Mouse (Mus musculus): ENCODE measurements at regions not wholly inside any gene's neighbourhood (a gene's known extent, or its start where the extent isn't known, plus 50 kb on each side); places are given as distances from the start of the nearest gene placed in this dataset.

GRCm38 (mm10) chr1:98280263-98281052, 140.5 kb upstream of the Slco6d1 start:
- TF ChIP-seq POLR2A (IDR thresholded peaks at IDR 0.05; ENCODE audit: borderline replicate concordance, extremely low read depth, insufficient read depth, insufficient read length) = no peak
- 62% methylated on average over 9 of the region's 9 CpGs for WGBS
- Histone ChIP-seq H3K27me3 (ENCODE audit: control insufficient read depth, insufficient read depth, low read length) (no peaks in the 10 kb centered on the region), H3K4me3 (replicated peaks; ENCODE audit: low read length) (no peak overlapping the region), H3K4me1 (ENCODE audit: control insufficient read depth, insufficient read depth, low read length) (no peaks in the 10 kb centered on the region), H3K27ac (replicated peaks; ENCODE audit: low read depth, low read length) (no peak overlapping the region), H3K4me2 (replicated peaks; ENCODE audit: low read depth, low read length, severe bottlenecking) (no peak overlapping the region), H3K9ac (ENCODE audit: low read depth, low read length, severe bottlenecking) (no peak overlapping the region), H3K36me3 (ENCODE audit: control insufficient read depth, insufficient read depth, low read length) (no peaks in the 10 kb centered on the region), H3K9me3 (ENCODE audit: control insufficient read depth, low read length) (no peaks in the 10 kb centered on the region)
- ATAC-seq (ENCODE audit: low FRiP score, low read depth) (no peak), DNase-seq (ENCODE audit: low spot score) (no peak)

GRCm38 (mm10) chr1:98281053-98281770, 139.7 kb upstream of the Slco6d1 start:
- Histone ChIP-seq H3K9me3 (ENCODE audit: control insufficient read depth, low read length) (no peaks in the 10 kb centered on the region), H3K27me3 (ENCODE audit: control insufficient read depth, insufficient read depth, low read length) (no peaks in the 10 kb centered on the region), H3K4me3 (replicated peaks; ENCODE audit: low read length) (no peak overlapping the region), H3K4me1 (ENCODE audit: control insufficient read depth, insufficient read depth, low read length) (no peaks in the 10 kb centered on the region), H3K4me2 (replicated peaks; ENCODE audit: low read depth, low read length, severe bottlenecking) (no peak overlapping the region), H3K9ac (ENCODE audit: low read depth, low read length, severe bottlenecking) (no peak overlapping the region), H3K36me3 (ENCODE audit: control insufficient read depth, insufficient read depth, low read length) (no peaks in the 10 kb centered on the region), H3K27ac (replicated peaks; ENCODE audit: low read depth, low read length) (no peak overlapping the region)
- no peak for ATAC-seq (ENCODE audit: low FRiP score, low read depth)
- no peak for TF ChIP-seq POLR2A (IDR thresholded peaks at IDR 0.05; ENCODE audit: borderline replicate concordance, extremely low read depth, insufficient read depth, insufficient read length)
- no peak for DNase-seq (ENCODE audit: low spot score)
- 57% methylated on average over 2 of the region's 2 CpGs for WGBS

GRCm38 (mm10) chr1:98281771-98282149, 139.2 kb upstream of the Slco6d1 start:
- no peak for TF ChIP-seq POLR2A (IDR thresholded peaks at IDR 0.05; ENCODE audit: borderline replicate concordance, extremely low read depth, insufficient read depth, insufficient read length)
- H3K4me1 ChIP-seq (ENCODE audit: control insufficient read depth, insufficient read depth, low read length) = no peaks in the 10 kb centered on the region
- WGBS = 72% methylated on average over 2 of the region's 2 CpGs

GRCm38 (mm10) chr1:98303166-98303565, 117.8 kb upstream of the Slco6d1 start:
- DNase-seq (ENCODE audit: low spot score) (no peak), ATAC-seq (ENCODE audit: low FRiP score, low read depth) (no peak)
- H3K4me2 ChIP-seq (replicated peaks; ENCODE audit: low read depth, low read length, severe bottlenecking) = no peak overlapping the region
- no peaks in the 10 kb centered on the region for H3K27me3 ChIP-seq (ENCODE audit: control insufficient read depth, insufficient read depth, low read length)
- no peak for TF ChIP-seq POLR2A (IDR thresholded peaks at IDR 0.05; ENCODE audit: borderline replicate concordance, extremely low read depth, insufficient read depth, insufficient read length)
- H3K4me3 ChIP-seq (replicated peaks; ENCODE audit: low read length) = no peak overlapping the region
- no peaks in the 10 kb centered on the region for H3K4me1 ChIP-seq (ENCODE audit: control insufficient read depth, insufficient read depth, low read length)
- H3K36me3 ChIP-seq (ENCODE audit: control insufficient read depth, insufficient read depth, low read length) = no peaks in the 10 kb centered on the region
- no peak overlapping the region for H3K9ac ChIP-seq (ENCODE audit: low read depth, low read length, severe bottlenecking)
- H3K9me3 ChIP-seq (ENCODE audit: control insufficient read depth, low read length) = no peaks in the 10 kb centered on the region
- WGBS = 62% methylated on average over 2 of the region's 2 CpGs
- no peak overlapping the region for H3K27ac ChIP-seq (replicated peaks; ENCODE audit: low read depth, low read length)

More at GRCm38 (mm10) chr1:98281771-98282149, 139.2 kb upstream of the Slco6d1 start:
- H3K36me3 ChIP-seq (ENCODE audit: control insufficient read depth, insufficient read depth, low read length) = no peaks in the 10 kb centered on the region
- H3K9ac ChIP-seq (ENCODE audit: low read depth, low read length, severe bottlenecking) = no peak overlapping the region
- no peak overlapping the region for H3K4me2 ChIP-seq (replicated peaks; ENCODE audit: low read depth, low read length, severe bottlenecking)
- ATAC-seq (ENCODE audit: low FRiP score, low read depth) = no peak
- H3K4me3 ChIP-seq (replicated peaks; ENCODE audit: low read length) = no peak overlapping the region
- no peak for DNase-seq (ENCODE audit: low spot score)
- H3K27me3 ChIP-seq (ENCODE audit: control insufficient read depth, insufficient read depth, low read length) = no peaks in the 10 kb centered on the region
- H3K27ac ChIP-seq (replicated peaks; ENCODE audit: low read depth, low read length) = no peak overlapping the region
- H3K9me3 ChIP-seq (ENCODE audit: control insufficient read depth, low read length) = no peaks in the 10 kb centered on the region

GRCm38 (mm10) chr1:98306363-98306762, 114.6 kb upstream of the Slco6d1 start:
- no peak for TF ChIP-seq POLR2A (IDR thresholded peaks at IDR 0.05; ENCODE audit: borderline replicate concordance, extremely low read depth, insufficient read depth, insufficient read length)
- H3K9me3 ChIP-seq (ENCODE audit: control insufficient read depth, low read length) = no peaks in the 10 kb centered on the region
- no peak overlapping the region for H3K4me3 ChIP-seq (replicated peaks; ENCODE audit: low read length)
- H3K27me3 ChIP-seq (ENCODE audit: control insufficient read depth, insufficient read depth, low read length) = no peaks in the 10 kb centered on the region
- DNase-seq (ENCODE audit: low spot score) (no peak), ATAC-seq (ENCODE audit: low FRiP score, low read depth) (no peak)
- WGBS = 81% methylated on average over 1 of the region's 1 CpGs
- no peak overlapping the region for H3K27ac ChIP-seq (replicated peaks; ENCODE audit: low read depth, low read length)
- no peaks in the 10 kb centered on the region for H3K36me3 ChIP-seq (ENCODE audit: control insufficient read depth, insufficient read depth, low read length)
- no peak overlapping the region for H3K4me2 ChIP-seq (replicated peaks; ENCODE audit: low read depth, low read length, severe bottlenecking)
- no peak overlapping the region for H3K9ac ChIP-seq (ENCODE audit: low read depth, low read length, severe bottlenecking)
- no peaks in the 10 kb centered on the region for H3K4me1 ChIP-seq (ENCODE audit: control insufficient read depth, insufficient read depth, low read length)

Measured in limb, embryonic 14.5 days (tissue).